Mouse (Mus musculus): ENCODE results near the gene Hist3h2ba. TPM values are rescaled to one million over a fixed set of nuclear protein-coding genes. Genes with fewer than 3 reads are reported as not detected.

Hist3h2ba gene
- total and polyA plus RNA-seq, 2 experiments from 2014 or later = 7.0 to 26.3 TPM

- H3K4me1 ChIP-seq (ENCODE audit: control insufficient read depth, insufficient read depth) = no peaks in the 10 kb centered on the region
- TF ChIP-seq EP300 (IDR thresholded peaks at IDR 0.05; ENCODE audit: low read depth) = no peak
- no peak for TF ChIP-seq CTCF (IDR thresholded peaks at IDR 0.05; ENCODE audit: low read depth)
- H3K36me3 ChIP-seq (replicated peaks; ENCODE audit: control insufficient read depth, insufficient read depth, low read length) = no peaks in the 10 kb centered on the region
- ATAC-seq (ENCODE audit: insufficient read depth, low read depth) (no peak), DNase-seq (ENCODE audit: low spot score) (no peak)
- H3K27ac ChIP-seq (ENCODE audit: low read depth) = no peak overlapping the region
- H3K9ac ChIP-seq (replicated peaks; ENCODE audit: low read depth, low read length) = no peak overlapping the region
- H3K4me3 ChIP-seq (ENCODE audit: low read depth, low read length) = no peak overlapping the region
- H3K27me3 ChIP-seq (ENCODE audit: control insufficient read depth, insufficient read depth, low read length) = no peaks in the 10 kb centered on the region
- 77% methylated on average over 9 of the region's 9 CpGs for WGBS
- no peak overlapping the region for H3K4me2 ChIP-seq (ENCODE audit: low read depth, low read length)
- no peaks in the 10 kb centered on the region for H3K9me3 ChIP-seq (replicated peaks; ENCODE audit: control insufficient read depth, low read length)
Measured at GRCm38 (mm10) chr11:58922420-58922819, 26.3 kb upstream of the Hist3h2ba start.

GRCm38 (mm10) chr11:58926651-58927050, 22.1 kb upstream of the Hist3h2ba start:
- peaks cover 4% of the 10 kb centered on the region for H3K36me3 ChIP-seq (replicated peaks; ENCODE audit: control insufficient read depth, insufficient read depth, low read length)
- TF ChIP-seq CTCF (IDR thresholded peaks at IDR 0.05; ENCODE audit: low read depth) = no peak
- TF ChIP-seq EP300 (IDR thresholded peaks at IDR 0.05; ENCODE audit: low read depth) = no peak
- no peak overlapping the region for H3K27ac ChIP-seq (ENCODE audit: low read depth)
- no peaks in the 10 kb centered on the region for H3K9me3 ChIP-seq (replicated peaks; ENCODE audit: control insufficient read depth, low read length)
- peaks cover 4% of the 10 kb centered on the region; the same call in 1 of the 2 replicates for H3K4me1 ChIP-seq (ENCODE audit: control insufficient read depth, insufficient read depth)
- H3K27me3 ChIP-seq (ENCODE audit: control insufficient read depth, insufficient read depth, low read length) = no peaks in the 10 kb centered on the region
- H3K4me3 ChIP-seq (ENCODE audit: low read depth, low read length) = no peak overlapping the region
- no peak for ATAC-seq (ENCODE audit: insufficient read depth, low read depth)
- 86% methylated on average over 2 of the region's 3 CpGs for WGBS
- no peak for DNase-seq (ENCODE audit: low spot score)
- H3K4me2 ChIP-seq (ENCODE audit: low read depth, low read length) = no peak overlapping the region
- H3K9ac ChIP-seq (replicated peaks; ENCODE audit: low read depth, low read length) = no peak overlapping the region

- H3K4me3 ChIP-seq (ENCODE audit: low read depth, low read length) = no peak overlapping the region
- DNase-seq (ENCODE audit: low spot score) (no peak), ATAC-seq (ENCODE audit: insufficient read depth, low read depth) (no peak)
- H3K4me1 ChIP-seq (ENCODE audit: control insufficient read depth, insufficient read depth) = peaks cover 4% of the 10 kb centered on the region; the same call in 1 of the 2 replicates
- no peaks in the 10 kb centered on the region for H3K27me3 ChIP-seq (ENCODE audit: control insufficient read depth, insufficient read depth, low read length)
- no peak overlapping the region for H3K9ac ChIP-seq (replicated peaks; ENCODE audit: low read depth, low read length)
- no peak overlapping the region for H3K27ac ChIP-seq (ENCODE audit: low read depth)
- TF ChIP-seq EP300 (IDR thresholded peaks at IDR 0.05; ENCODE audit: low read depth) = no peak
- no peak for TF ChIP-seq CTCF (IDR thresholded peaks at IDR 0.05; ENCODE audit: low read depth)
- WGBS = 71% methylated on average over 2 of the region's 2 CpGs
- peaks cover 8% of the 10 kb centered on the region for H3K36me3 ChIP-seq (replicated peaks; ENCODE audit: control insufficient read depth, insufficient read depth, low read length)
- no peaks in the 10 kb centered on the region for H3K9me3 ChIP-seq (replicated peaks; ENCODE audit: control insufficient read depth, low read length)
- H3K4me2 ChIP-seq (ENCODE audit: low read depth, low read length) = no peak overlapping the region
Measured at GRCm38 (mm10) chr11:58927053-58927452, 21.7 kb upstream of the Hist3h2ba start.

GRCm38 (mm10) chr11:58927790-58928651, 20.7 kb upstream of the Hist3h2ba start:
- Histone ChIP-seq H3K4me1 (ENCODE audit: control insufficient read depth, insufficient read depth) (peaks cover 4% of the 10 kb centered on the region; the same call in 1 of the 2 replicates), H3K36me3 (replicated peaks; ENCODE audit: control insufficient read depth, insufficient read depth, low read length) (peaks cover 18% of the 10 kb centered on the region), H3K4me2 (ENCODE audit: low read depth, low read length) (peak overlapping the region; percentile 61), H3K27me3 (ENCODE audit: control insufficient read depth, insufficient read depth, low read length) (no peaks in the 10 kb centered on the region), H3K4me3 (ENCODE audit: low read depth, low read length) (peak overlapping the region; percentile 48), H3K9ac (replicated peaks; ENCODE audit: low read depth, low read length) (peak overlapping the region; percentile 50; the same call in 1 of the 2 replicates), H3K27ac (ENCODE audit: low read depth) (peak overlapping the region; percentile 84), H3K9me3 (replicated peaks; ENCODE audit: control insufficient read depth, low read length) (no peaks in the 10 kb centered on the region)
- 22% methylated on average over 20 of the region's 20 CpGs for WGBS
- peak; percentile 80 for DNase-seq (ENCODE audit: low spot score)
- peak; percentile 86 for ATAC-seq (ENCODE audit: insufficient read depth, low read depth)
- no peak for TF ChIP-seq EP300 (IDR thresholded peaks at IDR 0.05; ENCODE audit: low read depth)
- TF ChIP-seq CTCF (IDR thresholded peaks at IDR 0.05; ENCODE audit: low read depth) = peak; percentile 81

- ATAC-seq (ENCODE audit: insufficient read depth, low read depth) = no peak
Measured at GRCm38 (mm10) chr11:58929055-58929454, 19.7 kb upstream of the Hist3h2ba start.

More at GRCm38 (mm10) chr11:58929055-58929454, 19.7 kb upstream of the Hist3h2ba start:
- Histone ChIP-seq H3K27ac (ENCODE audit: low read depth) (no peak overlapping the region), H3K27me3 (ENCODE audit: control insufficient read depth, insufficient read depth, low read length) (no peaks in the 10 kb centered on the region), H3K4me1 (ENCODE audit: control insufficient read depth, insufficient read depth) (peaks cover 4% of the 10 kb centered on the region; the same call in 1 of the 2 replicates), H3K9ac (replicated peaks; ENCODE audit: low read depth, low read length) (no peak overlapping the region), H3K36me3 (replicated peaks; ENCODE audit: control insufficient read depth, insufficient read depth, low read length) (peaks cover 28% of the 10 kb centered on the region), H3K4me3 (ENCODE audit: low read depth, low read length) (no peak overlapping the region), H3K9me3 (replicated peaks; ENCODE audit: control insufficient read depth, low read length) (no peaks in the 10 kb centered on the region), H3K4me2 (ENCODE audit: low read depth, low read length) (no peak overlapping the region)
- no peak for TF ChIP-seq CTCF (IDR thresholded peaks at IDR 0.05; ENCODE audit: low read depth)
- TF ChIP-seq EP300 (IDR thresholded peaks at IDR 0.05; ENCODE audit: low read depth) = no peak
- WGBS = 74% methylated on average over 3 of the region's 4 CpGs
- no peak for DNase-seq (ENCODE audit: low spot score)
